Mouse (Mus musculus): ENCODE measurements at regions not wholly inside any gene's neighbourhood (a gene's known extent, or its start where the extent isn't known, plus 50 kb on each side); places are given as distances from the start of the nearest gene placed in this dataset.
A peak's percentile ranks its signal among the peaks of the same experiment; 100 is the strongest.

DNA sequence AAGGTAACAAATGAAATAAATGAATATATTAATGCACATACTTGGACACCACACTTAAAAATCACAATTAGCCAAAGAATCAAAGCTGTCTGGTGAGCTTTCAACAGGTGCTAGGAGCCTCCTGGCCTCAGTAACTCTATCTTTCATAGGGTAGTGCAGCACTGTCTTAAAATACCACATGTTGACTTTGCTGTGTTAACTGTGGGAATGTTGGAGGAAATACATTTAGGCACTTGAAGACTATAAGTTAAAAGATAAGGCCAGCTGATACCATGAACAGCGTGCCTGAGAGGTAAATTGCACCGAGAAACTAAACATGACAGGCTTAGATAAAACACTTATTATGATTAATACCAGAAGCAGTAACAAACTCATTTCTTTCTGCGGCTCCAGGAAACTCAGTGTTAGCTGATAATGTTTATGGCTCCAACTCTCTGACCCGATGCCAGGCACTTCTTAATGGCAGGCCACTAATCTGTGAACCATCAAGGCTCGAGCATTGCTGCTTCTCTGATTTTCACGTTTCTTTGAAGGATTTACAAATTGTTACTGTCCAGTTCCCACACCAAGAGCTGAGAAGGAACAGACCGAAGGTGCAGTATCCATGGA, 343.8 kb upstream of the Fam241a start:
- ATAC-seq (ENCODE audit: low FRiP score) (no peak), DNase-seq (ENCODE audit: low spot score) (no peak)
- TF ChIP-seq CTCF (IDR thresholded peaks at IDR 0.05): no peak
- H3K27me3 ChIP-seq (ENCODE audit: insufficient read depth, low read length): no peaks in the 10 kb centered on the region
- no peaks in the 10 kb centered on the region for H3K9me3 ChIP-seq (ENCODE audit: low read length)
- no peak overlapping the region for H3K27ac ChIP-seq (ENCODE audit: low read depth, low read length)
- no peak overlapping the region for H3K4me2 ChIP-seq (ENCODE audit: low read depth, low read length, poor library complexity, severe bottlenecking)
- WGBS: 81% methylated on average over 7 of the region's 7 CpGs
- H3K9ac ChIP-seq (replicated peaks; ENCODE audit: low read length, poor library complexity, severe bottlenecking): no peak overlapping the region
- no peaks in the 10 kb centered on the region for H3K4me1 ChIP-seq (ENCODE audit: insufficient read depth, low read length)
- no peaks in the 10 kb centered on the region for H3K36me3 ChIP-seq (ENCODE audit: insufficient read depth, low read length)
- no peak overlapping the region for H3K4me3 ChIP-seq (ENCODE audit: low read depth, low read length)

DNA sequence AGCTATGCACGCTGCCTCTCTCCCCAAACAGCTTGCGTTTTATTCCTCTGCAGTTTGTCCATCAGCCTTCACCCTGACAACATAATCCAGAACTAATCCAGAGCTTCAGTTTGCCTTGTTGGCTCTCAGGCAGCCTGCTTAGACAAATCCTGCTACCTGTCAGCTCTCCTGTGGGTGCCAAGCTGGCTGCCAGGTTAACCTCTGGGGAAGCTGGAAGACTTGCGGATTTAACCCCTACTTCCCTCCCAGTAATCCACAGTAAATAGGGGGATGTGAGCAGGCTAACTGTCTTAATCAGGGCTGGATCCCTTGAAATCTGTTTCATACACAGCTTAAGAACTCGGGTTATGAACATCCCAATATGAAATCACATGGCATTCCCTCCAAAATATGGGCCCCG, 334.3 kb upstream of the Fam241a start:
- Histone ChIP-seq H3K9me3 (ENCODE audit: low read length) (no peaks in the 10 kb centered on the region), H3K4me2 (ENCODE audit: low read depth, low read length, poor library complexity, severe bottlenecking) (no peak overlapping the region), H3K27me3 (ENCODE audit: insufficient read depth, low read length) (no peaks in the 10 kb centered on the region), H3K4me3 (ENCODE audit: low read depth, low read length) (no peak overlapping the region), H3K36me3 (ENCODE audit: insufficient read depth, low read length) (no peaks in the 10 kb centered on the region), H3K27ac (ENCODE audit: low read depth, low read length) (no peak overlapping the region), H3K4me1 (ENCODE audit: insufficient read depth, low read length) (no peaks in the 10 kb centered on the region), H3K9ac (replicated peaks; ENCODE audit: low read length, poor library complexity, severe bottlenecking) (no peak overlapping the region)
- DNase-seq (ENCODE audit: low spot score) (no peak), ATAC-seq (ENCODE audit: low FRiP score) (no peak)
- 48% methylated on average over 5 of the region's 5 CpGs for WGBS
- TF ChIP-seq CTCF (IDR thresholded peaks at IDR 0.05): no peak

DNA sequence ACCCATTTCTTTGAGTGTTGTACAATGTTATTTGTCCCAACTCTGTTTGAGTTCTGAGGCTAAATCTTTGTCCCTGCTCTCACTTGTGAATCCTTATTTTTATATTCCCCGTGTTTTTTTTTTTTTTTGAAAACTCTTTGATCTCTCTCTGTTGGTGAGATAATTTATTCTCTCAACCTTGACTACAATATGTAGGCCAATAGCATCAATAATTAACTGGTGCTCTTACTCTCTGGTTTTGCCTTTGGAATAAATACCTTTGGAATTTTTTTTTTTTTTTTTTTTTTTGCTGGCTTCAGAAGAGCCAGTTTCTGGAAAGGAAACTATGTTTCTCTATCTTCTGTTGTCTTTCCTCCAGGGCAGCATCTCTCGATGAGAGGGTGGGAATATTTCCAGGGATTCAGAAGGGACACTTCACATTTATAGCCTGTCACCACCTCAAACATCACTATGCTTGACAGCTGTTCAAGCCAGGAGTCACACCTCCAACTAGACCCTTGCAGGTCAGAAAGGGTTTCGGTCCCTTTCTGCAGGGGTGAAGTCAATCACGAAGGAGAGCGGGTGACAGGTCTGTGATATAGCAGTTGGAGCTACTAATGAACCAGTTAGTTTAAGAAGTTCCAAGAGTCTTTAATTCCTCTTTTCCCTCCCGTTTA, 330.9 kb upstream of the Fam241a start:
- TF ChIP-seq CTCF (IDR thresholded peaks at IDR 0.05): no peak
- H3K4me1 ChIP-seq (ENCODE audit: insufficient read depth, low read length): no peaks in the 10 kb centered on the region; the same call in 1 of the 2 replicates
- no peak overlapping the region for H3K9ac ChIP-seq (replicated peaks; ENCODE audit: low read length, poor library complexity, severe bottlenecking)
- H3K27ac ChIP-seq (ENCODE audit: low read depth, low read length): no peak overlapping the region
- DNase-seq (ENCODE audit: low spot score) (no peak), ATAC-seq (ENCODE audit: low FRiP score) (no peak)
- 50% methylated on average over 6 of the region's 6 CpGs for WGBS
- no peaks in the 10 kb centered on the region for H3K27me3 ChIP-seq (ENCODE audit: insufficient read depth, low read length)
- H3K9me3 ChIP-seq (ENCODE audit: low read length): no peaks in the 10 kb centered on the region
- no peak overlapping the region for H3K4me2 ChIP-seq (ENCODE audit: low read depth, low read length, poor library complexity, severe bottlenecking)
- H3K4me3 ChIP-seq (ENCODE audit: low read depth, low read length): no peak overlapping the region
- no peaks in the 10 kb centered on the region for H3K36me3 ChIP-seq (ENCODE audit: insufficient read depth, low read length)

DNA sequence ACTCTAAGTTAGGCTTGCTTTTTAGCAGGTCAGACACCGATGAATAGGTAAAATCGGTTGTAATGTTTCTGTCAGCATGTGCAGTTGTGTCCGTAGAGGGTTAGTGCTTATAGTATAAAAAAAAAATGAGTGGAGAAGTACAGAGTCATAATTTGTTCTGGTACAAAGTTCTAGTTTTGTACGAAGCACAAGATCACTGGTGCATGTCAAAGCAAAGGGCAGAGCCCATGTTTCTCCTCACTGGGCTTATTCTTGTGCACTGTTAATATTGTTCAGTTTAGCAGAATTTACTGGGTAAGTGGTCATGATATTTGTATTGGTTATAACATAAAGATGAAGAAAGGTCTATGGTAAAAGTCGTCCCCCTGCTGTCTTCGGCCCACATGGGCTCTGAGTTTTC, 330.4 kb upstream of the Fam241a start:
- 89% methylated on average over 6 of the region's 6 CpGs for WGBS

DNA sequence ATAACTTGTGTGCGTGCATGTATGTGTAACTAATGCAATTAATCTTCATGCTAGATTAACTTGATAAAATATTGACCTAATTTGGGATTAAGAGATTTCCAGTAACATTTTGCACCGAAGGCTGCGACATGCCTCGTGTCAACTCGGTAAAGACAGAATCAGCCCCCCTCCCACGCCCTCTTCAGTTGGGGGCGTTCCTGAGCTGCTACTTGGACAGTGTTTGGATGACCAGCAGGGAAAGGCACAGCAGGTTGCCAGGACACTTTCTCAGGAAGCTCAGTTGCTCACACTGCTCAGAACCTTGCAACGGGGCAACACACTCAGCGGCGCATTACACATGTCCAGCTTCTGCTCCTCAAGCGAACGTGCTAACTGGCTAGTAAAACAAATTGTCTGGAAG, 326.2 kb upstream of the Fam241a start:
- H3K9ac ChIP-seq (replicated peaks; ENCODE audit: low read length, poor library complexity, severe bottlenecking): no peak overlapping the region
- no peak overlapping the region for H3K4me3 ChIP-seq (ENCODE audit: low read depth, low read length)
- no peaks in the 10 kb centered on the region for H3K27me3 ChIP-seq (ENCODE audit: insufficient read depth, low read length)
- H3K9me3 ChIP-seq (ENCODE audit: low read length): no peaks in the 10 kb centered on the region
- H3K4me2 ChIP-seq (ENCODE audit: low read depth, low read length, poor library complexity, severe bottlenecking): no peak overlapping the region
- no peaks in the 10 kb centered on the region; the same call in 1 of the 2 replicates for H3K4me1 ChIP-seq (ENCODE audit: insufficient read depth, low read length)
- 13% methylated on average over 12 of the region's 12 CpGs for WGBS
- ATAC-seq (ENCODE audit: low FRiP score) (no peak), DNase-seq (ENCODE audit: low spot score) (peak; percentile 52)
- H3K36me3 ChIP-seq (ENCODE audit: insufficient read depth, low read length): no peaks in the 10 kb centered on the region
- TF ChIP-seq CTCF (IDR thresholded peaks at IDR 0.05): no peak
- no peak overlapping the region for H3K27ac ChIP-seq (ENCODE audit: low read depth, low read length)

More for the DNA sequence above, 330.4 kb upstream of the Fam241a start:
- Histone ChIP-seq H3K9me3 (ENCODE audit: low read length) (no peaks in the 10 kb centered on the region), H3K27ac (ENCODE audit: low read depth, low read length) (no peak overlapping the region), H3K27me3 (ENCODE audit: insufficient read depth, low read length) (no peaks in the 10 kb centered on the region), H3K4me2 (ENCODE audit: low read depth, low read length, poor library complexity, severe bottlenecking) (no peak overlapping the region), H3K4me3 (ENCODE audit: low read depth, low read length) (no peak overlapping the region), H3K36me3 (ENCODE audit: insufficient read depth, low read length) (no peaks in the 10 kb centered on the region), H3K4me1 (ENCODE audit: insufficient read depth, low read length) (no peaks in the 10 kb centered on the region; the same call in 1 of the 2 replicates), H3K9ac (replicated peaks; ENCODE audit: low read length, poor library complexity, severe bottlenecking) (no peak overlapping the region)
- DNase-seq (ENCODE audit: low spot score) (no peak), ATAC-seq (ENCODE audit: low FRiP score) (no peak)
- no peak for TF ChIP-seq CTCF (IDR thresholded peaks at IDR 0.05)

DNA sequence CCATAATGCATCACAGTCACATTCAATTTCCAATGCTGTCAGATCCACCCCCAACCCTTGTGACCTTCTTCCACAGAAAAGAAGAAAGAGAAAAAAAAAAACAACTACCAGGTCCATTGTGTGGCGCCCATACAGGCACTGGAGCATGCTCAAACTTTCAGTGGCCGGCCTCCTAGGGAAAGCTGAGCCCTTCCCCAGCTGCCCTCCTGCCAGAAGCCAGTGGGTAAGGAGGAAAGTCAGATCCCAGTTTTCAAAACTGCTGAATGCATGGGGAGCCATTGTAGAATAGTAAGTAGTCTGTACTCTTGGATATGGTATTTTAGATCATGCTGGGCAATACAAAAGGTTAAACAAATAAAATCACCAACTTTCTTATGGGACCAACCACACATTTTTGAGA, 325.5 kb upstream of the Fam241a start:
- no peaks in the 10 kb centered on the region for H3K27me3 ChIP-seq (ENCODE audit: insufficient read depth, low read length)
- ATAC-seq (ENCODE audit: low FRiP score): no peak
- no peak overlapping the region for H3K27ac ChIP-seq (ENCODE audit: low read depth, low read length)
- peak; percentile 30 for DNase-seq (ENCODE audit: low spot score)
- H3K4me1 ChIP-seq (ENCODE audit: insufficient read depth, low read length): no peaks in the 10 kb centered on the region; the same call in 1 of the 2 replicates
- H3K4me2 ChIP-seq (ENCODE audit: low read depth, low read length, poor library complexity, severe bottlenecking): no peak overlapping the region
- no peaks in the 10 kb centered on the region for H3K9me3 ChIP-seq (ENCODE audit: low read length)
- H3K9ac ChIP-seq (replicated peaks; ENCODE audit: low read length, poor library complexity, severe bottlenecking): no peak overlapping the region
- TF ChIP-seq CTCF (IDR thresholded peaks at IDR 0.05): no peak
- H3K4me3 ChIP-seq (ENCODE audit: low read depth, low read length): no peak overlapping the region
- no peaks in the 10 kb centered on the region for H3K36me3 ChIP-seq (ENCODE audit: insufficient read depth, low read length)
- WGBS: 22% methylated on average over 2 of the region's 2 CpGs
